Mouse (Mus musculus): ENCODE data around the gene Reep6.

Gene Reep6

GRCm38 (mm10) chr10:80329273-80330081, at the start of gene Reep6, which contains the start of gene Pcsk4:
Reep6 (plus strand) TSS chr10:80329953.
Pcsk4 (minus strand) TSS chr10:80329498.
- peak; percentile 99 for DNase-seq

GRCm38 (mm10) chr10:80281304-80281703, 48.4 kb upstream of the Reep6 start:
- no peak for DNase-seq

- peak; percentile 63 for DNase-seq
These were observed 47.8 kb upstream of the Reep6 start for GRCm38 (mm10) chr10:80281921-80282371.

- DNase-seq: no peak
These were observed 47.0 kb upstream of the Reep6 start for GRCm38 (mm10) chr10:80282481-80283441.

- DNase-seq: no peak
These were observed 44.3 kb upstream of the Reep6 start for GRCm38 (mm10) chr10:80285222-80286070.

GRCm38 (mm10) chr10:80288097-80288496, 41.7 kb upstream of the Reep6 start:
- no peak for DNase-seq

GRCm38 (mm10) chr10:80288657-80289056, 41.1 kb upstream of the Reep6 start:
- no peak for DNase-seq

- peak; percentile 94 for DNase-seq
These were observed 37.3 kb upstream of the Reep6 start, which contains the start of gene Rps15 for GRCm38 (mm10) chr10:80292251-80293146. Rps15 (plus strand) TSS chr10:80292453.

- peak; percentile 44 for DNase-seq
These were observed 36.4 kb upstream of the Reep6 start for GRCm38 (mm10) chr10:80293325-80293724.

GRCm38 (mm10) chr10:80294311-80294710, 35.4 kb upstream of the Reep6 start:
- no peak for DNase-seq

- peak; percentile 70 for DNase-seq
These were observed 34.9 kb upstream of the Reep6 start for GRCm38 (mm10) chr10:80294788-80295303.

- peak; percentile 88 for DNase-seq
These were observed 33.9 kb upstream of the Reep6 start, which contains the start of gene Apc2 for GRCm38 (mm10) chr10:80295618-80296425. Apc2 (plus strand) TSS chr10:80295977.

- DNase-seq: peak; percentile 73
These were observed 32.9 kb upstream of the Reep6 start for GRCm38 (mm10) chr10:80296824-80297223.

- peak; percentile 69 for DNase-seq
These were observed 32.1 kb upstream of the Reep6 start for GRCm38 (mm10) chr10:80297526-80298133.

- DNase-seq: peak; percentile 94
These were observed 31.0 kb upstream of the Reep6 start for GRCm38 (mm10) chr10:80298571-80299281.

GRCm38 (mm10) chr10:80299301-80299700, 30.5 kb upstream of the Reep6 start:
- DNase-seq: no peak

- peak; percentile 52 for DNase-seq
These were observed 29.9 kb upstream of the Reep6 start for GRCm38 (mm10) chr10:80299824-80300223.

- peak; percentile 62 for DNase-seq
These were observed 29.0 kb upstream of the Reep6 start for GRCm38 (mm10) chr10:80300672-80301181.
